Mouse (Mus musculus): ENCODE measurements at regions not wholly inside any gene's neighbourhood (a gene's known extent, or its start where the extent isn't known, plus 50 kb on each side); places are given as distances from the start of the nearest gene placed in this dataset.
"Not testable (repeated sequence)": the region's sequence is repeated elsewhere in the genome, so short reads cannot be mapped to it uniquely, and the experiment has no call there.

DNA sequence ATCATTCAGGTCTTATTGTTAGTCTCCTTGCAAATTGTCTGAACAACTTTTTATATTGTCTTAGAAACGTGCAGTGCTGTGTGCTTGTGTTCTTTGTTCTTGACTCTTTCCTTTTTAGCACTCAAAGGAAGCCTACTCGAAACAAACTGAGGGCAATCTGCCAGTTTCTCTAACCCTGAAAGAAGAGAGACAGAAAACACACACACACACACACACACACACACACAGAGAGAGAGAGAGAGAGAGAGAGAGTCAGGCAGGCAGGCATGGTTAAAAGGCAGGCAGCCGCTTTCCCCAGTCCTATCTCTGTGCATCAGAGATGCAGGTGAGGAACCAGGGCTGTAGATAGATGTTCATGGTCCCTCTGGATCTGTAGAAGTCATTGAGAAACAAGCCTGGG is 304.0 kb upstream of the 3110018I06Rik start:
- no peak for DNase-seq

DNA sequence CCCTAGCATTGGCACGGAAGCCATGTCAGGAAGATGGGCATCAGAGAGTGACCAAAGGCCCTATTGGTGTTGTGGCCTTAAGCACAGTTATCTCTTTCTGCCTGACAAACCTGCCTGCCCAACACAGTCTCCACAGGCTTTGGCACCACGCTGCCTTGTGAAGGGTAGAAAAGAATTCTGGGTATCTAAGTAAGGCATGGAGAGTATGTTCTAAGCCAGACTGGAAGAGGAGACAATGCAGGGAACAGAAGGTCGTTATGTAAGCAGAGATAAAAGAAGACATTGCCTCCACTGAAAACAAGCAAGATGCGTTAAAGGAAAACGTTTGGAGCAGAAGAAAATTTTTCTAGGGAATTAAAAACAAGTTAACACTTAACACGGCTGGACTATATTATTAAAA is 302.1 kb upstream of the 3110018I06Rik start:
- DNase-seq, result no peak

DNA sequence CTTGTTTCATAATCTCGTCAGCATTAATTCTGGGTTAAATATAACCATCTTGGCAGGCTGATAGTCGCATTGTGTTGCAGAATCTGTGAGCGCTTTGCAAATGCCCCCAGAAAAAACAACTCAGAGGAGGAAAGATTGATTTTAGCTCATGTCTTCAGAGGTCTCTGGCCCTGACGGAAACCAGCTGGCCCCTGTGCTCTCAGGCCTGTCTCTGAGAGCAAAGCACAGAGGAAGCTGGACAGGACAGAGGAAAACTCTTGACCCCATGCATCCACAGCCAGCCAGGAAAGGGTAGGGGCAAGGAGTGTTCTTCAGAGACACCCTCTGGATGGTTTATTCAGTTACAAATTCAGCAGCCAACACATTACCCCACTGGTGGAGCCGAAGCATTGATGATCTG is 300.4 kb upstream of the 3110018I06Rik start:
- DNase-seq, result no peak

DNA sequence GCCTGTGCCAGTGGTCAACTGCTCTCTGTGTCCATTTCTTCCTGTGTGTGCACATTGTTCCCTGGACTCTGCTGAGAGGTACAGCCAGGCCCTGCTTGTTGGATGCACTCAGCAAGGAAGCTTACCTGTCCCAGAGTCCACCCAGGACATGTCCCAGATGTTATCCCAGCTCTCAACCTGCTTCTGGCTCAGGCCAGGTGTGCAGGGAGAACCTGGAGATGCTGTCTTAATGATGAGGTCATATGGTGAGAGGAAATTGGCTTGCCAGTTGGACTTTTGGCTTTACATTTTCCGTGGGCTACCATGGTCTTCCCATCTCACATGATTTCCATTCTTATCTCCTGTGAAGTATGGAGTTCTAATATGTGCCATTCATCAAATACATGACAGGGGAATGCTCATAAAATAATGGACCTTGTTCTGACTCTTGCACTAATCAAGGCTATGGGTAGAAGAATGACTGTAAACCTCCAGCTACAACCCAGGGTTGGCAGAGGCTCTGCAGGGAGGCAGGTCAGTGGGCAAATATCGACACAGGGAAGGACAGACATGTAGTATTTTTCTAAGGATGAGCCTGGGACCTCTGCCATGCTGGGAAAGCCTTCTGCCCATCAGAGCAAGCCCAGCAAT is 289.9 kb upstream of the 3110018I06Rik start:
- DNase-seq, result no peak

DNA sequence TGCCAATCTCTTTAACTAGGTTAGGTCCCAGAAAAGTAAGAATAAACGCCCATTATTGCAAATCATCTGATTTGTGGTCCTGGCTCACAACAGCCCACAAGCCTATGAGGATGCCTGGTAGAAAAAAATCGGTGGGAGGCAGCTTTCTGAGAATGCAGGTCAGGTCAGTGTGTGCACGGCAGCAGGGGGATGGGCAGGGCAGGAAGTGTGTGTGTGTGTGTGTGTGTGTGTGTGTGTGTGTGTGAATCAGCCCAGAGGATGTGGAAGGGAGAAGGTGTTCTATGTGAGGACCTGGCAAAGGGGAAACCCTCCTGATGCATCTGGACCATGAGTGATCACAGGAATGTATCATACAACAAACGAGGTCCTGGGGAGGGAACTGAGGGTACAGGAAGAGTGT is 287.5 kb upstream of the 3110018I06Rik start:
- DNase-seq, result no peak

DNA sequence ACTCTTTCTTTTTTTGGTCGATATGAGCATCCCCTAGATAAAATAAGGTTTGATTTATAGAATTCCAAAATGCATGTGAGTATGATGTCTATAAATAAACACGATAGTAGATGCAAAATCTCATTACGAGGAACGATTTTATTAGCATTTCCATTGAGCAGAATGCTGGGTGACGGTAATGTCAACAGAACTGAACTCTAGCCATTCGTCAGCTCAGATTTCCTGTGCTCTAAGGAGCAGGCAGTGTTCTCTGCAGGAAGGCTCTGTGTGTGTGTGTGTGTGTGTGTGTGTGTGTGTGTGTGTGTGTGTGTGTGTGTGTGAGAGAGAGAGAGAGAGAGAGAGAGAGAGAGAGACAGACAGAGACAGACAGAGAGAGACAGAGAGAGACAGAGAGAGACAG is 279.6 kb upstream of the 3110018I06Rik start:
- DNase-seq, result not testable (repeated sequence)

DNA sequence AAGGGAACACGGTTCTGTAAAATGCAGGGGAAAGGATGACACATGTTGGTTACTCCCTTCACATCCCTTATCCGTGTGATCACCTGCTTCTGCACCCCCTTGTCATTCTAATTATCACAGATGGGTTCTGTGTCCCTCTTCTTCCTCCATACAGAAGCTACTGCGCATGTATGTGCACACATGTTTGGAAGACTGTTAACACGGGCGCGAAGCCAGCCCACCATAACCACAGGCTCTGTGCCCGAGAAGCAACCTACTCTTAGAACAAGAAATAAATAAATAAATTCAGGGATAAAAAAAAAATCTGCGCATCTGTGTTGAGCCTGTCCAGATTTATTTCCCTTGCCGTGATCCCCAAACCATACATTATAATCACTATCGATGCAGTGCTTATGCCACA is 275.6 kb upstream of the 3110018I06Rik start:
- DNase-seq, result no peak

DNA sequence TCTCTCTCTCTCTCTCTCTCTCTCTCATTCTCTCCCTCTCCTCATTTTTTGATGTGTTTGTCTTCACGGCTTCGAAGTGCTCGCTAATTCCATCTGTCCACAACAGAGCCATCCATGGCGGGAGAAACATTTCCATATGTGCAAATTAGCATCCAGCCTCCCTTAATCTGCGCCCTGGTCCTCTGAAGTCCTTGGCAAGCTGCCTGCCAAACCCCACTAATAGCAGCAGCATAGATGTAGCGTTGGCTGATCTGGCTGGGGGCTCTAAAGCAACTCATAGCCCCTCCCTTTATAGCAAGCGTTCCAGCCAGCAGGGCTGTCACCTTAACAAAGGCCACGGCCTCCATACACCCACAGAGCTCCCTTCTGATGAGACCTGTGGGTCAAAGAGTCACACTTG is 272.3 kb upstream of the 3110018I06Rik start:
- DNase-seq, result no peak

DNA sequence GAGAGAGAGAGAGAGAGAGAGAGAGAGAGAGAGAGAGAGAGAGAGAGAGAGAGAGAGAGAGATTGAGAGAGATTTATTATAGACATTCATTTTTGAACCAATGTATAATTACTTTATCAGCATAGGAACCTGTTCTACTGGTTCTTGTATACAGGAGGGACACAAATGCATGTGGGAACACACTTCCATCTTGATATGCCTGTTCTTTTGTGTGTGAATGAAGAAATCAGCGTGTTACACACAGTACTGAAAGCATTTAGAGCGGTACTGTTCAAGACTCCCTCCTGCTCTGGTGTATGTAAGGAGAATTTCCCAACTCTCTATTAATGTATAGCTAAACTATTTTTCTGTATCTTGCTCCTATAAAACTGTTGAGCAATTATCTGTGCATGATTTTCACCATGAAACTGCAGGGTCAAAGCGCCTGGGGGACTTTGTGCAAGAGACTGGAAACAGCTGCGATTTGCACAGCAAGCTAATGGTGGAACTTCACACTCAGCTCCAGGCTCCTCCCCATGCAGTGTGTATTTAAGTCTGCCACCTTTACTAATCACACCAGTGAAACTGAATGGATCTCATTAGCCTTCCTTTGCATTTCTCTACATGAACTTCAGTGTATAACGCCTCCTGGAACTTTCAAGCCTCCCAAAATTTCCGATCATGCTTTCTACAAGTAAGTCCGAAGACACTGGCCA is 267.0 kb upstream of the 3110018I06Rik start:
- no peak for DNase-seq

DNA sequence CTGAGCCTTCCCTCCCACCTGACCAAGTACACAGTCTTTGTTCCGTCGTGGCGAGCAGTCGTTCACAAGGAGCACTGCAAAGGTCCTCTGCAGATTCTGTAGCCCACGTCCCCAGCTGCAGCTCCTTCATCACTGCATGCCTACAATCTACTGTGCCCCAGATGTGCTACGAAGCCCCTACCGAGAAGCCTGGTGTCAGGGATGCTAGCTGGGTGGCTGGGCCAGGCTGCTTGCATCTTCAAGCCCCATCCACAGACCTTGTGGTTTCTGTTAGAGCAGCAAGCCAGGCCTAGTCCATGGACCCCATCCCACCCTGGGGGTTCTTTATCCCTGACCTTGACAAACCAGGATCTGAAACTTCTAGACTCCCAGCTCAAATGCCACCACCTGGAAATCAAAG is 266.3 kb upstream of the 3110018I06Rik start:
- DNase-seq, result no peak

DNA sequence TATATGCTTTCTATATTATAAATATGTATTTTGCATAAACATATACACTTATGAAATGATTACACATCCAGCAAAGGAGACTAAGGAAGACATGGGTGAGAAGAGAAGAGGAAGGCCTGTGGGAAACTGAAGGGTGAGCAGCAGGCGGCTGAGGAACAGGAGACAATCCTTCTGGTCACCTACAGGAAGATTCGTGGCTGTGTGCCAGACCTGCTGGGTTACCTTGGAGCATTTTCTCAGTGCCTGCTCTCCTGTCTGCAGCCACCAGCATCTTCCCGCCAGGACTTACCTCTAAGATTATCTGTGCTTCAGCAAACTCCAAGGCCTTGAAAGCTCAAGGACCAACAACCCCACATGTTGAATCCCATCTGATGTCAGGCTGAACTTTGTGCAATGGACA is 258.3 kb upstream of the 3110018I06Rik start:
- DNase-seq, result no peak

DNA sequence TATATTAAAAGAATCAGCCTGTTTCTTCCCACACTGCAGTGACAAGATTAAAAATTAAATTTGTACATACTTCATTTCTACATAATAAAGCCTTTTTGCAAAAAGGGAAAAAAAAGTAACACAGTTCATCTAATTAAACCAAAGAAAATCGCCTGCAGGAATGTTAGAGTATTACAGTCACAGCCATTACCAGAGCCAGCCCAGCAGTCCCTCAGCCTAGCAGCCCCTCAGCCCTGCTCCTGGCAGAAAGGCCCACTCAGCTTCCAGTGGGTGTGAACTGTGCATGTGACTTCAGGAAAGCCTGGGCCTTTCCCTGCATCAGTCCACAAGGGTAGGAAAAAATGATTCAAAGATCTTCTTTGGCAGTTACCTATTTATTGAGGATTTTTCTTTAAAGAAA is 256.8 kb upstream of the 3110018I06Rik start:
- no peak for DNase-seq

DNA sequence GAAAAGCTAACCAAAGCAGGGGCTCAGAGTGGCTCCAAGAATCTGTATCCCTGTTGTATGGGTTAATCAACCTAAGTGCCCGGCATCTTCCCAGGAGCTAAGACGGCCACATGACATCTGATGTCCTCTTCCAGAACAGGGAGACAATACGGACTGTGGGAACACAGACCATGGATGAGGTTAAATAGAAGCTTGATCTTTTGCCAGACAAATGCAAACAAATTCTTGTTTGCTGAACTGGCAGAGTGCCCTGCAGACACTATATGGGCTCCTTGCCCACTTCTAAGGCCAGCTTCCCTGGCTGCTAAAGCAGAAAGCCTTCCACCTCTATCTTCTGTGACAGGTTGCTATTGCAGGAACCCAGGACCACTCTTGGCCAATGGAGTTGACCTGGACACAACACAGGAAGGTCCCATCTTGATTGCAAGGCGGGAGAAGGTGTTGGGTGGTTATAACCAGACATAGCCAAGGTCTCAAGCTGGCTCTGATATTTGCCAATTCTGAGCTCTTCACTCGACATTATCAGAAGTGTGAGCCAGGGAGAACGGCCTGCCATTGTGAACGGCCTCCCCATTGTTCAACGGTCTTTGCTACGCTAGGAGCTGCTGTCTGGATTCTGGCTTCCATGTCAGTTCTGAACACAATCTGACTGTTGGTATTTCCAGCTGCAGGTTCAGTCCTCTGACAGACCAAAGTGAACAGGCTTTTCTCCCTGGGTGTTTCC is 237.5 kb upstream of the 3110018I06Rik start:
- DNase-seq, result no peak

DNA sequence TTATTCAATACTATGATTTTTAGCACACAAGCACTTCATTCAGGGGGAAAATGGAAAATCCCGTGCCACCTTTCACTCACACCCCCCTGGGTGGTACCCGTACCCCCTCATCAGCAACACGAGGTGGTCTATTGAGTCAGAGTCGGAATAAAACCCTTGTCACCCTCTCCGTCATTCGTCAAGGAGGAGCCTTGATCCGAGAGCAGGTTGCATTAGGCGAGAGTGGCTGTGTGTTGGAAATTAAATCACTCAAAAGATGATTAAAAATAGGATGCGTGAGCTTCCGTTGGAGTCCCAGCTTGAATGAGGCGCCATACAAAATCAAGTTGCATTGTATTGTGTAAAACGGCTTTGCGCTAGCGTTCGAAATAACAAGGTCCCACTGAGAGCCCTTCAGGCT is 236.5 kb upstream of the 3110018I06Rik start:
- no peak for DNase-seq

DNA sequence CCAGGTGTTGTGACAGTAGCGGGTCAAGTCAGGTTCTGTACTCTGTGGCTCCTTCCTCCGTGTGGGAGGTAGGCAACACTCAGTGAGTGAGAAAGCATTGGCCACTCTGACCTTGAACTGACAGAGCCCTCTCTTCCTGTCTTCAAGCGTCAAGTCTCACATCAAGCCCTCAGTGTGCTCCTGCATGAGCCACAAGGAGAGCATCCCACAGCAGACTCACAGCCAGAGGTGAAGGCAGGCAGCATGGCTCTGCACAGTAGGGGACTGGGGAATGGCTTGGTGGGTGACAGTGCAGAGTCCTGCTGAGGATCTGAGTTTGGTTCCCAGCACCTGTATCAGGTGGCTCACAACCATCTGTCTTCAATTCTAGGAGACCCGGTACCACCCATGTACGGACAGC is 226.4 kb upstream of the 3110018I06Rik start:
- DNase-seq, result no peak

DNA sequence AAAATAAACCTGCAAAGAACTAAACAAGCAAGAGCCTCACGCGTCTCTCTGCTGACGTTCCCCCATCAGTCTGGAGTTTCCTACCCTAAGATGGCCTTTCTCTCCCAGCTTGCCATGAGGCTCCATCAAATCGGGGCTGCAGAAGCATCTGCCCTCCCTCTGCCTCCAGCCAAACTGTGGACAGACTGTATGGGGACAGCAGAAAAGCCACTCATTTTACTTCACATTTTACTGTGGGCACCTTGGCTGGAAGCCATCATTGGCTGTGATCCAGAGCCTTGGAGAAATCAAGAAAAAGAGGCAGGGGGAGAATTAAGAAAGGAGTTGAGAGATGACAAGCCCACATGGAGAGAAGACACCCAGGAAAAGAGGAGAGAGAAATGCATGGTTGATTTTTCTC is 225.9 kb upstream of the 3110018I06Rik start:
- no peak for DNase-seq

DNA sequence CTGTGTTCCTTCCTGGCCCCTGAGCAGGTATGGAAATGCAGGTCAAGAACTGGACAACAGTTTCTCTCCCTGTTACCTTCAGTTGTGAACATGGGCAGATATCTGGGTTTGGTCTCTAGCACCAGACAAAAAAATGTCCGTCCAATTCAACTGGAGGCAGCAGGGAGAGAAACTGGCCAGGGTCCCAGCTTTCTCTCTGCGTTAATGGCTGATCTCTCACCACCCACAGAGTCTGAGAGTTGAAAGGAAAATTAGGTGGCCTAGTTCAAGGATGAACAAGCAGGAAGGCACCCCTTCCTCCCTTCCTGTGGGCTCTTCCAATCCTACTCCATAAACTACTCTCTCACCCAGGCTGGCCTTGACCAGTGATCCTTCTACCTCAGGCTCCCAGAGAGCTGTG is 221.7 kb upstream of the 3110018I06Rik start:
- no peak for DNase-seq

DNA sequence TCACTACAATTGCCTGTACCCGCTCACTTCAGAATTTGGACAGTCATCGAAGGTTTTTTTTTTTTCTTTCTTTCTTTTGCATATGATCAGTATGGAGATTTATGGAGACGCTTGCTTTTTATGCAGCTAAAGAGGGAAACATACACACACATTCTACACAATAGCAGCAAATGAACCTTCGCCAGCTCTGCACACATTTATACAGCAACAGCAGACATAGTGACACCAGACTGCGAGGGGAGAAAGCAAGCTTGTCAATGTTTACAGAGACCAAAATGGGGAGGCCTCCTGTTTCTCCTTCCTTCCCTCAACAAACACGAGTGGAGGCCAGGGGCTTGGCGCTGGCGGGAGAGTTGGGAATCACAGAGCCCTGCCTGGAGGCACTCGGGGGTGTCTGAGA is 202.8 kb upstream of the 3110018I06Rik start:
- no peak for DNase-seq

DNA sequence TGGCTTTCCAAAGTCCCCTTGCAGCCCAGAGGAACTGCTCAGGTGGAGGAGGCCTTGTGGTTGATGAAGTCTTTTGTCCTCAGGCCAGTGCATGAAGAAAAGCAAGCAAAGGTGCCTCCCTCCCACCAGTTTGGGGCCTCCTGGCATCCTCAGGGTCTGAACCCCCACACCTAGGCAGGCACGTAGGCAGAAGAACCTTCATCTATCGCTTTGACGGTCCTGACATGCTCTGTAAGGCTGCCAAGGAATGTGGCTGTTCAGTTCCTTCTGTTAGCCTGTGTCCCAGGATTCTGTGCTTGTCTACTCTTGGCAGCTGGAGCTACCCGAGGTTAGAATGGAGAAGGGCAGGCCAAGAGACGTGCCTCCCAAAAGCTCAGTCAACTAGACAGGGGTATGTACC is 197.1 kb upstream of the 3110018I06Rik start:
- no peak for DNase-seq

DNA sequence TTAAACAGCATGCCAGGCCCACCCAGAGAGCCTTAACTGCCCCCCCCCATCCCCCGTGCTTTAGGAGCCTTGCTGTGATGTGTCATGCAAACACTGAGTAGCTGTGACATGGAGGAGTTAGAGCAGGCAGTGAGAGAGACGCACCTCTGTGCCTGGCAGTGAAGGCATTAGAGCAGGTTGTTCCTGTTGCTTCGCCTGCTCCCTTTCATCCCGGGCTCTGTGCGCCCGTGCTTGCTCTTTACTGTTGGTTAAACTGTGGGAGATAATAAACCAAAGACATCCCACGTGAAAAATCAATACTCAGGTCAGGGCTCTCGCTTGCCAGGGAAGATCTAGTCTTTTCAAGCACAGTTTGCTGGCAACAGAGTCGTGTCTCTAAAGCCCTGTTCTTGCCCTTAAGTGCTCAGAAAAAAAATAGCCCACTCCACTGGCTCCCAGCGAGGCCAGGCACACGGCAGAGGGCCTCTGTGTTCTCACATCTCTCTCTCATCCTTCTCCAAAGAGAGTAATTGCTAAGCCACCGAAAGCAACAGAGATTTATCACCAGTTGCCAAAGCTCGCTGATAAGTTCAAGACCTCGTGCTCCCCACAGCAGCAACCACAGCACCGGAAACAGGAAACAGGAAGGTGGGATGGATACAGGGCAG is 181.2 kb upstream of the 3110018I06Rik start:
- DNase-seq, result no peak

DNA sequence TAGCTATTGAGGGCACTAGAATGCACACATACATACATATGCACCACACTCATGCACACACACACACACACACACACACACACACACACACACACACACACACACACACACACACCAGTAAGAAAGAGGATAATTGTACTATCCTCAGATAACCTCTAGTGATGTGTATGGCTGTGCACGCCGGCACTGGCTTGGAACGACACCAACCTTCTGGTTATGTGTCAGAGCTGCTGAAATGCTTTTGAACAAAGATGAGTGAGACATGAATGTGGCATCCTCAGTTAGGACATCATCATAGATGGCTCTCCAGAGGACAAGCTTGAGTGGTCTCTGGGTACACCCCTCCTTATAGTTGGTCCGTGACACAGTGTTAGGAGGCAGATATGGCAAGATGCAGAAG is 173.0 kb upstream of the 3110018I06Rik start:
- no peak for DNase-seq

DNA sequence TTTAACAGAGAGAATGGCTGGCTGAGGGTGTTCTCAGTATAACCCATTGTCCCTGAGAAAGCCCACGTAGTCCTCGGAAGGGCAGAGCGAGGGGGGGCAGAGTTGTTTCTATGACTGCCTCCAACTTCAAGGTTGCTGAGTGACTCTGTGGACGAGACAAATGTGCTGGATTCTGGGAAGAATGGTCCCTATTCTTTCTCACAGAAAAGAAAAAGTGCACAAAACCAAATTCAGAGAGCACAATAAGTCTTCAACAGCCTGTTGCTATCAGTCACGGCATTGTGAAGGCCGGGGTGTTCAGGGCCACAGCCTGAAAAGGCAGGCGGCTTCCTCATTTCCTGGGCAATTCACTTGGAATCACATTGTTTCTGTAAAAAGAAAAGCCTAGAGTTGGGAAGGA is 165.6 kb upstream of the 3110018I06Rik start:
- no peak for DNase-seq

DNA sequence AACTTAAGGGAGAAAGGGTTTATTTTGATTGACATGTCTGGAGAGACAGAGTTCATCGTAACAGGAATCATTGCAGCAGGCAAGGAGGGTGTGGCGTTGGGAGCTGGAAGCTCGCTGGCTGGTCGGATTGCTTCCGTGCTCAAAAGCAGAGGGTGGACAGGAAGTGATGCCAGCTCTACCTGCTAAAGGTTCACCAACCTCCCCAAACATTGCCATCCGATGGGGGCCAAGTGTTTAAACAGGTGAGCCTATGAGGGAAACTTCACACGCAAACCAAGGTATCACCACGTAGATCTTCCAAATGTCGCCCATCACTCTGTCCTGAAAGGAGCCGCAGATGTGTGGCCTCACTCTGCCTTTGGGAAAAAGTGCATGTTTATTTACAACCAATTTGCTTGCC is 162.3 kb upstream of the 3110018I06Rik start:
- DNase-seq, result no peak

Measured in lung, postnatal 14 days (tissue).